Mouse (Mus musculus) forebrain, postnatal 0 days (tissue): ENCODE data around the gene Cdh12. TPM values are rescaled to one million over a fixed set of nuclear protein-coding genes. Genes with fewer than 3 reads are reported as not detected.

Experiments used
- ATAC-seq: fragments of 200-750 bp; cut with Nextera tagmentation; 2 replicates; pipeline ENCODE4 v1.8.0; 2017; ENCODE audit warnings: mild to moderate bottlenecking, moderate library complexity
- DNase-seq: peaks from one replicate; pipeline ENCODE4 v3.0.0-alpha.2; 2015
- H3K27ac ChIP-seq: fragments of 300-500 bp; sonication (generic); 2 replicates; pipeline ENCODE4 v1.5.1; 2014; ENCODE audit warnings: low read depth, mild to moderate bottlenecking, antibody characterized with exemption, low read length, moderate library complexity, mixed read lengths
- H3K27me3 ChIP-seq: fragments of 300-500 bp; sonication (generic); 2 replicates; pipeline ENCODE4 v1.6.1; 2014; ENCODE audit warnings: mild to moderate bottlenecking, low read length, mixed read lengths; ENCODE audit not compliant: insufficient read depth
- H3K36me3 ChIP-seq: fragments of 300-500 bp; sonication (generic); 2 replicates; pipeline ENCODE4 v1.6.1; 2014; ENCODE audit warnings: mild to moderate bottlenecking, moderate library complexity; ENCODE audit not compliant: insufficient read depth
- H3K4me1 ChIP-seq: fragments of 300-500 bp; sonication (generic); 2 replicates; pipeline ENCODE4 v1.6.1; 2014; ENCODE audit warnings: antibody characterized with exemption; ENCODE audit not compliant: insufficient read depth
- H3K4me2 ChIP-seq: fragments of 300-500 bp; sonication (generic); 2 replicates; pipeline ENCODE4 v1.6.1; 2014; ENCODE audit warnings: low read depth, mild to moderate bottlenecking, moderate library complexity
- H3K4me3 ChIP-seq: fragments of 300-500 bp; sonication (generic); 2 replicates; pipeline ENCODE4 v1.5.1; 2014; ENCODE audit warnings: low read depth, low read length, mixed read lengths
- H3K9ac ChIP-seq: fragments of 300-500 bp; sonication (generic); 2 replicates; pipeline ENCODE4 v1.6.1; 2014; ENCODE audit warnings: mild to moderate bottlenecking
- H3K9me3 ChIP-seq: fragments of 300-500 bp; sonication (generic); 2 replicates; pipeline ENCODE4 v1.6.1; 2016; ENCODE audit warnings: low read length
- CTCF ChIP-seq: sonication (generic); IDR thresholded peaks from 2 replicates; pipeline ENCODE4 v1.5.1; 2016; ENCODE audit warnings: antibody characterized with exemption, control low read depth, low read depth
- WGBS: fragments of 180-500 bp; shearing (Covaris S2); extraction: QIAGEN DNeasy Blood & Tissue Kit; methylation state at CpG from one replicate; pipeline ENCODE4 v1.1.7; 2014; 5-methylcytosine and 5-hydroxymethylcytosine counted together
- polyA plus RNA-seq: library from polyadenylated mRNA; unstranded; fragments of >200 nt; fragmentation: Nextera tagmentation; extraction: Ambion mirVana; gene quantifications from 2 replicates; pipeline ENCODE4 v1.2.1, GENCODE M21; 2015
- total RNA-seq: library from RNA; depleted of rRNA; stranded (reverse); fragments of >200 nt; gene quantifications from 2 replicates; pipeline ENCODE4 v1.2.3, GENCODE M21; 2014

The Cdh12 gene
- total and polyA plus RNA-seq, 2 experiments from 2014 or later, result 9.0 to 13.8 TPM

GRCm38 (mm10) chr15:20841479-20841878 lies 392.4 kb downstream of the Cdh12 start:
- ATAC-seq, result no peak
- Histone ChIP-seq H3K4me2 (no peak overlapping the region), H3K36me3 (no peaks in the 10 kb centered on the region), H3K4me1 (no peaks in the 10 kb centered on the region), H3K9ac (no peak overlapping the region), H3K27ac (no peak overlapping the region), H3K4me3 (no peak overlapping the region), H3K9me3 (no peaks in the 10 kb centered on the region), H3K27me3 (no peaks in the 10 kb centered on the region)
- DNase-seq, result no peak
- no peak for TF ChIP-seq CTCF
- 89% methylated on average over 5 of the region's 5 CpGs for WGBS

GRCm38 (mm10) chr15:20863076-20863475 lies 414.0 kb downstream of the Cdh12 start:
- H3K9ac ChIP-seq, result no peak overlapping the region
- no peaks in the 10 kb centered on the region for H3K9me3 ChIP-seq
- WGBS, result 67% methylated on average over 2 of the region's 2 CpGs
- H3K27ac ChIP-seq, result no peak overlapping the region
- no peaks in the 10 kb centered on the region for H3K4me1 ChIP-seq
- no peak for ATAC-seq
- H3K4me2 ChIP-seq, result no peak overlapping the region
- no peaks in the 10 kb centered on the region for H3K36me3 ChIP-seq
- no peak for TF ChIP-seq CTCF
- no peak overlapping the region for H3K4me3 ChIP-seq
- H3K27me3 ChIP-seq, result no peaks in the 10 kb centered on the region
- DNase-seq, result no peak

GRCm38 (mm10) chr15:20872518-20872917 lies 423.5 kb downstream of the Cdh12 start:
- DNase-seq (no peak), ATAC-seq (no peak)
- no peaks in the 10 kb centered on the region for H3K27me3 ChIP-seq
- no peak overlapping the region for H3K4me2 ChIP-seq
- no peaks in the 10 kb centered on the region for H3K36me3 ChIP-seq
- no peaks in the 10 kb centered on the region for H3K9me3 ChIP-seq
- H3K9ac ChIP-seq, result no peak overlapping the region
- no peak for TF ChIP-seq CTCF
- 83% methylated on average over 1 of the region's 1 CpGs for WGBS
- no peaks in the 10 kb centered on the region for H3K4me1 ChIP-seq
- no peak overlapping the region for H3K4me3 ChIP-seq
- no peak overlapping the region for H3K27ac ChIP-seq

GRCm38 (mm10) chr15:20876993-20877392 lies 427.9 kb downstream of the Cdh12 start:
- DNase-seq (no peak), ATAC-seq (no peak)
- Histone ChIP-seq H3K27ac (no peak overlapping the region), H3K27me3 (no peaks in the 10 kb centered on the region), H3K4me1 (no peaks in the 10 kb centered on the region), H3K9ac (no peak overlapping the region), H3K36me3 (no peaks in the 10 kb centered on the region), H3K9me3 (no peaks in the 10 kb centered on the region), H3K4me2 (no peak overlapping the region), H3K4me3 (no peak overlapping the region)
- no peak for TF ChIP-seq CTCF
- WGBS, result 90% methylated on average over 2 of the region's 2 CpGs

GRCm38 (mm10) chr15:20893471-20893870 lies 444.4 kb downstream of the Cdh12 start:
- no peak for ATAC-seq
- 79% methylated on average over 3 of the region's 3 CpGs for WGBS
- TF ChIP-seq CTCF, result no peak

GRCm38 (mm10) chr15:20902568-20902967 lies 453.5 kb downstream of the Cdh12 start:
- ATAC-seq, result no peak
- H3K27me3 ChIP-seq, result no peaks in the 10 kb centered on the region
- H3K4me1 ChIP-seq, result no peaks in the 10 kb centered on the region
- no peak overlapping the region for H3K4me2 ChIP-seq
- H3K9ac ChIP-seq, result no peak overlapping the region
- H3K27ac ChIP-seq, result no peak overlapping the region
- H3K4me3 ChIP-seq, result no peak overlapping the region
- 54% methylated on average over 3 of the region's 3 CpGs for WGBS
- TF ChIP-seq CTCF, result no peak
- DNase-seq, result no peak
- H3K36me3 ChIP-seq, result no peaks in the 10 kb centered on the region
- no peaks in the 10 kb centered on the region for H3K9me3 ChIP-seq

More at GRCm38 (mm10) chr15:20893471-20893870, 444.4 kb downstream of the Cdh12 start:
- Histone ChIP-seq H3K27me3 (no peaks in the 10 kb centered on the region), H3K9ac (no peak overlapping the region), H3K4me1 (no peaks in the 10 kb centered on the region), H3K27ac (no peak overlapping the region), H3K36me3 (no peaks in the 10 kb centered on the region; the same call in 1 of the 2 replicates), H3K4me3 (no peak overlapping the region), H3K4me2 (no peak overlapping the region), H3K9me3 (no peaks in the 10 kb centered on the region)
- no peak for DNase-seq

- H3K27ac ChIP-seq, result no peak overlapping the region
- no peak overlapping the region for H3K9ac ChIP-seq
- H3K4me3 ChIP-seq, result no peak overlapping the region
- no peaks in the 10 kb centered on the region for H3K27me3 ChIP-seq
- H3K4me2 ChIP-seq, result no peak overlapping the region
- H3K36me3 ChIP-seq, result no peaks in the 10 kb centered on the region
- DNase-seq (no peak), ATAC-seq (no peak)
- no peaks in the 10 kb centered on the region for H3K4me1 ChIP-seq
- H3K9me3 ChIP-seq, result no peaks in the 10 kb centered on the region
- TF ChIP-seq CTCF, result no peak
These were observed 479.2 kb downstream of the Cdh12 start for GRCm38 (mm10) chr15:20928221-20928620.

GRCm38 (mm10) chr15:20944000-20944399 lies 494.9 kb downstream of the Cdh12 start:
- Histone ChIP-seq H3K4me1 (no peaks in the 10 kb centered on the region), H3K27me3 (no peaks in the 10 kb centered on the region), H3K9me3 (no peaks in the 10 kb centered on the region), H3K4me3 (no peak overlapping the region), H3K9ac (no peak overlapping the region), H3K27ac (no peak overlapping the region), H3K4me2 (no peak overlapping the region), H3K36me3 (no peaks in the 10 kb centered on the region)
- TF ChIP-seq CTCF, result no peak
- no peak for ATAC-seq
- DNase-seq, result no peak
